Mouse (Mus musculus): ENCODE data around the gene Tdpoz4. TPM values are rescaled to one million over a fixed set of nuclear protein-coding genes. Genes with fewer than 3 reads are reported as not detected.
"Not testable (repeated sequence)": the region's sequence is repeated elsewhere in the genome, so short reads cannot be mapped to it uniquely, and the experiment has no call there.

Gene Tdpoz4
- total RNA-seq (2021) = not detected
- long read RNA-seq = 0 reads

- not testable (repeated sequence) for DNase-seq (ENCODE audit: low spot score in 2 of 2)
Measured at GRCm38 (mm10) chr3:93796098-93796497, at the start of gene Tdpoz4. Gene Tdpoz4 (plus strand): TSS chr3:93796398.

GRCm38 (mm10) chr3:93754022-93754421 is 42.2 kb upstream of the Tdpoz4 start:
- not testable (repeated sequence) for DNase-seq (ENCODE audit: low spot score in 2 of 2)

- not testable (repeated sequence) for DNase-seq (ENCODE audit: low spot score in 2 of 2)
Measured at GRCm38 (mm10) chr3:93772700-93773099, 23.5 kb upstream of the Tdpoz4 start, which contains the start of gene Gm5773. Gene Gm5773 (plus strand): TSS chr3:93773000.

GRCm38 (mm10) chr3:93813341-93813740 is 17.1 kb downstream of the Tdpoz4 start:
- not testable (repeated sequence) for DNase-seq (ENCODE audit: low spot score in 2 of 2)

GRCm38 (mm10) chr3:93825720-93826119 is 29.5 kb downstream of the Tdpoz4 start, which contains the start of gene Tdpoz3:
Gene Tdpoz3 (plus strand): TSS chr3:93826020.
- not testable (repeated sequence) for DNase-seq (ENCODE audit: low spot score in 2 of 2)

Other genes starting within 250 kb of the Tdpoz4 start
- gene S100a10, start 241.3 kb upstream of the Tdpoz4 start, total RNA-seq (2021) = 10 to 100 TPM; 66.3 to 71.8 TPM
- not detected for gene Tdpoz2, start 143.7 kb upstream of the Tdpoz4 start, total RNA-seq (2021)
- not detected for gene Tdpoz1, start 120.1 kb upstream of the Tdpoz4 start, total RNA-seq (2021)
- not detected for gene Gm37596, start 103.3 kb upstream of the Tdpoz4 start, total RNA-seq (2021)
- not detected for gene Gm5773, start 23.4 kb upstream of the Tdpoz4 start, total RNA-seq (2021)
- gene Tdpoz3, start 29.6 kb downstream of the Tdpoz4 start, total RNA-seq (2021) = not detected
- gene Gm9117, start 147.1 kb downstream of the Tdpoz4 start, total RNA-seq (2021) = not detected
- not detected for gene Tdpoz5, start 164.9 kb downstream of the Tdpoz4 start, total RNA-seq (2021)

Measured in layer of hippocampus, postnatal 10 days (tissue).